Mouse (Mus musculus): ENCODE measurements around the gene Noxred1. TPM values are rescaled to one million over a fixed set of nuclear protein-coding genes. Genes with fewer than 3 reads are reported as not detected.
"Not testable (repeated sequence)": the region's sequence is repeated elsewhere in the genome, so short reads cannot be mapped to it uniquely, and the experiment has no call there.

The Noxred1 gene
- 1.6 TPM in 2 replicates for polyA plus RNA-seq (2015; fragmentation: Nextera tagmentation; extraction: Ambion mirVana)

GRCm38 (mm10) chr12:87238632-87239031 lies at the start of gene Noxred1:
Gene Noxred1 (minus strand): TSS chr12:87238732.
- Histone ChIP-seq H3K4me2 (ENCODE audit: low read length) (no peak within 1 kb of the TSS), H3K9me3 (ENCODE audit: control insufficient read depth, low read length) (no peaks in the 10 kb centered on the region), H3K4me3 (replicated peaks; ENCODE audit: low read length) (no peak within 1 kb of the TSS), H3K27ac (ENCODE audit: low read length) (no peak within 1 kb of the TSS), H3K36me3 (ENCODE audit: control insufficient read depth, insufficient read depth) (peaks cover 29% of the 10 kb centered on the region), H3K4me1 (replicated peaks; ENCODE audit: control insufficient read depth, insufficient read depth, low read length) (no peaks in the 10 kb centered on the region), H3K27me3 (replicated peaks; ENCODE audit: control insufficient read depth, insufficient read depth, low read length) (no peaks in the 10 kb centered on the region), H3K9ac (replicated peaks; ENCODE audit: low read depth, low read length) (no peak within 1 kb of the TSS)
- no peak for ATAC-seq
- 95% methylated on average over 1 of the region's 1 CpGs for WGBS

GRCm38 (mm10) chr12:87284726-87285125 lies 46.2 kb upstream of the Noxred1 start:
- H3K4me2 ChIP-seq (ENCODE audit: low read length): no peak overlapping the region
- H3K4me1 ChIP-seq (replicated peaks; ENCODE audit: control insufficient read depth, insufficient read depth, low read length): no peaks in the 10 kb centered on the region
- H3K9ac ChIP-seq (replicated peaks; ENCODE audit: low read depth, low read length): no peak overlapping the region
- 89% methylated on average over 5 of the region's 5 CpGs for WGBS
- no peaks in the 10 kb centered on the region for H3K9me3 ChIP-seq (ENCODE audit: control insufficient read depth, low read length)
- no peaks in the 10 kb centered on the region for H3K36me3 ChIP-seq (ENCODE audit: control insufficient read depth, insufficient read depth)
- no peak for ATAC-seq
- no peak overlapping the region for H3K4me3 ChIP-seq (replicated peaks; ENCODE audit: low read length)
- H3K27ac ChIP-seq (ENCODE audit: low read length): no peak overlapping the region
- H3K27me3 ChIP-seq (replicated peaks; ENCODE audit: control insufficient read depth, insufficient read depth, low read length): no peaks in the 10 kb centered on the region

GRCm38 (mm10) chr12:87284268-87284667 lies 45.7 kb upstream of the Noxred1 start:
- H3K9me3 ChIP-seq (ENCODE audit: control insufficient read depth, low read length): no peaks in the 10 kb centered on the region
- no peak overlapping the region for H3K4me2 ChIP-seq (ENCODE audit: low read length)
- H3K36me3 ChIP-seq (ENCODE audit: control insufficient read depth, insufficient read depth): no peaks in the 10 kb centered on the region
- no peaks in the 10 kb centered on the region for H3K4me1 ChIP-seq (replicated peaks; ENCODE audit: control insufficient read depth, insufficient read depth, low read length)
- WGBS: 84% methylated on average over 4 of the region's 4 CpGs
- ATAC-seq: no peak
- H3K4me3 ChIP-seq (replicated peaks; ENCODE audit: low read length): no peak overlapping the region
- H3K9ac ChIP-seq (replicated peaks; ENCODE audit: low read depth, low read length): no peak overlapping the region
- no peaks in the 10 kb centered on the region for H3K27me3 ChIP-seq (replicated peaks; ENCODE audit: control insufficient read depth, insufficient read depth, low read length)
- H3K27ac ChIP-seq (ENCODE audit: low read length): no peak overlapping the region

GRCm38 (mm10) chr12:87283706-87284105 lies 45.2 kb upstream of the Noxred1 start:
- H3K36me3 ChIP-seq (ENCODE audit: control insufficient read depth, insufficient read depth): no peaks in the 10 kb centered on the region
- H3K27me3 ChIP-seq (replicated peaks; ENCODE audit: control insufficient read depth, insufficient read depth, low read length): no peaks in the 10 kb centered on the region

GRCm38 (mm10) chr12:87282743-87283142 lies 44.2 kb upstream of the Noxred1 start:
- H3K4me3 ChIP-seq (replicated peaks; ENCODE audit: low read length): no peak overlapping the region
- WGBS: 94% methylated on average over 4 of the region's 4 CpGs
- H3K27ac ChIP-seq (ENCODE audit: low read length): no peak overlapping the region
- no peaks in the 10 kb centered on the region for H3K9me3 ChIP-seq (ENCODE audit: control insufficient read depth, low read length)
- no peaks in the 10 kb centered on the region for H3K36me3 ChIP-seq (ENCODE audit: control insufficient read depth, insufficient read depth)
- no peak for ATAC-seq
- H3K9ac ChIP-seq (replicated peaks; ENCODE audit: low read depth, low read length): no peak overlapping the region
- H3K4me1 ChIP-seq (replicated peaks; ENCODE audit: control insufficient read depth, insufficient read depth, low read length): no peaks in the 10 kb centered on the region
- no peak overlapping the region for H3K4me2 ChIP-seq (ENCODE audit: low read length)
- H3K27me3 ChIP-seq (replicated peaks; ENCODE audit: control insufficient read depth, insufficient read depth, low read length): no peaks in the 10 kb centered on the region

More at GRCm38 (mm10) chr12:87283706-87284105, 45.2 kb upstream of the Noxred1 start:
- no peak for ATAC-seq
- WGBS: 53% methylated on average over 7 of the region's 7 CpGs
- H3K27ac ChIP-seq (ENCODE audit: low read length): no peak overlapping the region
- no peak overlapping the region for H3K4me3 ChIP-seq (replicated peaks; ENCODE audit: low read length)
- no peaks in the 10 kb centered on the region for H3K4me1 ChIP-seq (replicated peaks; ENCODE audit: control insufficient read depth, insufficient read depth, low read length)
- no peak overlapping the region for H3K9ac ChIP-seq (replicated peaks; ENCODE audit: low read depth, low read length)
- no peak overlapping the region for H3K4me2 ChIP-seq (ENCODE audit: low read length)
- H3K9me3 ChIP-seq (ENCODE audit: control insufficient read depth, low read length): no peaks in the 10 kb centered on the region

- no peaks in the 10 kb centered on the region for H3K4me1 ChIP-seq (replicated peaks; ENCODE audit: control insufficient read depth, insufficient read depth, low read length)
Observed at GRCm38 (mm10) chr12:87281766-87282165, 43.2 kb upstream of the Noxred1 start.

GRCm38 (mm10) chr12:87279879-87280278 lies 41.3 kb upstream of the Noxred1 start:
- Histone ChIP-seq H3K27me3 (replicated peaks; ENCODE audit: control insufficient read depth, insufficient read depth, low read length) (no peaks in the 10 kb centered on the region), H3K36me3 (ENCODE audit: control insufficient read depth, insufficient read depth) (peaks cover 6% of the 10 kb centered on the region), H3K9ac (replicated peaks; ENCODE audit: low read depth, low read length) (no peak overlapping the region), H3K4me3 (replicated peaks; ENCODE audit: low read length) (no peak overlapping the region), H3K4me1 (replicated peaks; ENCODE audit: control insufficient read depth, insufficient read depth, low read length) (no peaks in the 10 kb centered on the region), H3K9me3 (ENCODE audit: control insufficient read depth, low read length) (no peaks in the 10 kb centered on the region), H3K27ac (ENCODE audit: low read length) (no peak overlapping the region), H3K4me2 (ENCODE audit: low read length) (no peak overlapping the region)
- WGBS: 41% methylated on average over 14 of the region's 14 CpGs
- no peak for ATAC-seq

More at GRCm38 (mm10) chr12:87281766-87282165, 43.2 kb upstream of the Noxred1 start:
- no peak overlapping the region for H3K4me2 ChIP-seq (ENCODE audit: low read length)
- no peaks in the 10 kb centered on the region for H3K9me3 ChIP-seq (ENCODE audit: control insufficient read depth, low read length)
- H3K27me3 ChIP-seq (replicated peaks; ENCODE audit: control insufficient read depth, insufficient read depth, low read length): no peaks in the 10 kb centered on the region
- 93% methylated on average over 1 of the region's 1 CpGs for WGBS
- ATAC-seq: no peak
- H3K27ac ChIP-seq (ENCODE audit: low read length): no peak overlapping the region
- no peak overlapping the region for H3K4me3 ChIP-seq (replicated peaks; ENCODE audit: low read length)
- no peaks in the 10 kb centered on the region for H3K36me3 ChIP-seq (ENCODE audit: control insufficient read depth, insufficient read depth)
- H3K9ac ChIP-seq (replicated peaks; ENCODE audit: low read depth, low read length): no peak overlapping the region

GRCm38 (mm10) chr12:87279350-87279749 lies 40.8 kb upstream of the Noxred1 start:
- no peaks in the 10 kb centered on the region for H3K4me1 ChIP-seq (replicated peaks; ENCODE audit: control insufficient read depth, insufficient read depth, low read length)
- ATAC-seq: no peak
- no peak overlapping the region for H3K27ac ChIP-seq (ENCODE audit: low read length)
- no peaks in the 10 kb centered on the region for H3K9me3 ChIP-seq (ENCODE audit: control insufficient read depth, low read length)
- H3K9ac ChIP-seq (replicated peaks; ENCODE audit: low read depth, low read length): no peak overlapping the region
- H3K4me2 ChIP-seq (ENCODE audit: low read length): no peak overlapping the region
- H3K4me3 ChIP-seq (replicated peaks; ENCODE audit: low read length): no peak overlapping the region
- WGBS: 71% methylated on average over 3 of the region's 3 CpGs
- peaks cover 10% of the 10 kb centered on the region for H3K36me3 ChIP-seq (ENCODE audit: control insufficient read depth, insufficient read depth)
- no peaks in the 10 kb centered on the region for H3K27me3 ChIP-seq (replicated peaks; ENCODE audit: control insufficient read depth, insufficient read depth, low read length)

GRCm38 (mm10) chr12:87278118-87278730 lies 39.7 kb upstream of the Noxred1 start:
- Histone ChIP-seq H3K9me3 (ENCODE audit: control insufficient read depth, low read length) (no peaks in the 10 kb centered on the region), H3K4me3 (replicated peaks; ENCODE audit: low read length) (no peak overlapping the region), H3K9ac (replicated peaks; ENCODE audit: low read depth, low read length) (no peak overlapping the region), H3K27ac (ENCODE audit: low read length) (no peak overlapping the region), H3K4me1 (replicated peaks; ENCODE audit: control insufficient read depth, insufficient read depth, low read length) (no peaks in the 10 kb centered on the region), H3K4me2 (ENCODE audit: low read length) (no peak overlapping the region), H3K27me3 (replicated peaks; ENCODE audit: control insufficient read depth, insufficient read depth, low read length) (no peaks in the 10 kb centered on the region), H3K36me3 (ENCODE audit: control insufficient read depth, insufficient read depth) (peaks cover 18% of the 10 kb centered on the region)
- 19% methylated on average over 6 of the region's 6 CpGs for WGBS
- ATAC-seq: no peak

- 88% methylated on average over 4 of the region's 4 CpGs for WGBS
- H3K4me1 ChIP-seq (replicated peaks; ENCODE audit: control insufficient read depth, insufficient read depth, low read length); H3K9me3 ChIP-seq (ENCODE audit: control insufficient read depth, low read length); H3K9ac ChIP-seq (replicated peaks; ENCODE audit: low read depth, low read length); ATAC-seq; H3K27me3 ChIP-seq (replicated peaks; ENCODE audit: control insufficient read depth, insufficient read depth, low read length); H3K4me3 ChIP-seq (replicated peaks; ENCODE audit: low read length); H3K27ac ChIP-seq (ENCODE audit: low read length); H3K4me2 ChIP-seq (ENCODE audit: low read length): not testable (repeated sequence)
- H3K36me3 ChIP-seq (ENCODE audit: control insufficient read depth, insufficient read depth): peaks cover 22% of the 10 kb centered on the region
Observed at GRCm38 (mm10) chr12:87277251-87277650, 38.7 kb upstream of the Noxred1 start.

Measured in forebrain, embryonic 16.5 days (tissue).